Mouse (Mus musculus): ENCODE results near the gene Smpd3.

The Smpd3 gene

DNA sequence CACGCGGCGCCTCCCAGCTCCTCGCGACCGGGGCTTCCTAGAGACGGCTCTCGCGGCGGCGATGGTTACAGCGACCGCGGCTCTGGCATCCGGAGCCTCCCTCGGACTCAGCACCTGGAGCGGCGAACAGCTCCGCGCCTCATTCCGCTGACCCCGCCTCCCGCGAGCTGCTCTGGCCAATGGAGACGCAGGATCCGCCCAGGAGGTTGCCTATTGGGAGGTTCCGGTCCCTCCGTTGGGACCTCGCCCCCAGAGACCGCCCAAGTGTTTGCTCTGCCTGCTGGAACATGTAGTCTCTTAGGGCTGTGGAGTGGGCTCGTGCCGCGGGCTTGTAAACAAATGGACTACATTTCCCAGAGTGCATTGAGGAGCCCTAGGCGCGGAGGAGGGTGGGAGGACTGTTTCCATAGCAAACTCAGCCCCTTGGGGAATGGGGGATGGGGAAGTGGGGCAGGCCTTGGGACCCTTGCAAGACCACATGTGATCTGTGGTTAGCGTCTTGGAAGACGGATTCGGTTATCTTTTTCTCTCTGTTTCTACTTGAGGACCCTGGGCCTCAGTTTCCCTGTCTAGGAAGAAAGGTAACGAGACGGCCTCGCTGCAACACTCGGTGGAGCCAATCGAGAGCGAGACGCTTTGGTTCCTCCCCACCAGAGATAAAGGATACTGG is at the start of gene Smpd3:
TSS of gene Smpd3 (minus strand) at position 137 of the 670 bp plus-strand sequence.
- in situ Hi-C loops (cut with MboI; ENCODE audit: low pct_unique_long_range_greater_than_20kb in 1 of 2, low sequenced_read_pairs in 2 of 2, unreplicated experiment in 1 of 2) = no loop called here

DNA sequence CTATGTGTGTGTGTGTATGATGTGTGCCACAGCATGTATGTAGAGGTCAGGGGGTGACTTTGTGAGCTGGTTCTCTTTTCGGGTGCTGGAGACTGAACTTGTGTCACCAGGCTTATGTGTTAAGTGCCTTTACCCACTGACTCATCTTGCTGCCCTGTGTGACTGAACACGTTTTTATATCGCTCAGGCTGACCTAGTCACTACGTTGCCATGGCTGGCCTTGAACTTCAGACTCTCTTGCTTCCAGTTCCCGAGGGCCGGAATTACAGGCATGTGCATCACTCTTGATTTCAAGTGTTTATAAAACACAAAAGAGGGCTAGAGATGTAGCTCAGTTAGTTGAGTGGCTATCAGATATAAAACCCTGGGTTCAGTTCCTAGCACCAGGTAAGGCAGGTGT is 43.2 kb upstream of the Smpd3 start:
- in situ Hi-C loops (cut with MboI; ENCODE audit: low pct_unique_long_range_greater_than_20kb in 1 of 2, low sequenced_read_pairs in 2 of 2, unreplicated experiment in 1 of 2) = no loop called here

DNA sequence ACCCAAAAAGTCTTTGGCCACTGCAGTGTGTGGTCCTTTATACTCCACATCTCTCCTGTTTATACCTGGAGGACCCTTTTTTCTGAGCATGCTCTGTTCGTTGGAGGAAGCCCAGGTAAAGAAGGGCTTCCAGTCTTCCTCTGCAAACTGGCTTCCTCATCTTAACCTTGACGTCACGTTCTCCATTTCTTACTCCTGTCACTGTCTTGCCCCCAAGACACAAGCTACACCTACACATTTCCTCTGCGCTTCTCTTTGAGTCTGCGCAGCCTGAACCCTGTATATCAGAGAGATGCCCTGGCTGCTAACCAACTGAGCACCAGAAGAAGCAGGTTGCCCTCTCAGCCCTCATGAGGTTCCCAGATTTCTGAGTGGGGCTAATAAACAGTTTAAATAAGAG is 41.6 kb upstream of the Smpd3 start:
- in situ Hi-C loops (cut with MboI; ENCODE audit: low pct_unique_long_range_greater_than_20kb in 1 of 2, low sequenced_read_pairs in 2 of 2, unreplicated experiment in 1 of 2) = no loop called here

DNA sequence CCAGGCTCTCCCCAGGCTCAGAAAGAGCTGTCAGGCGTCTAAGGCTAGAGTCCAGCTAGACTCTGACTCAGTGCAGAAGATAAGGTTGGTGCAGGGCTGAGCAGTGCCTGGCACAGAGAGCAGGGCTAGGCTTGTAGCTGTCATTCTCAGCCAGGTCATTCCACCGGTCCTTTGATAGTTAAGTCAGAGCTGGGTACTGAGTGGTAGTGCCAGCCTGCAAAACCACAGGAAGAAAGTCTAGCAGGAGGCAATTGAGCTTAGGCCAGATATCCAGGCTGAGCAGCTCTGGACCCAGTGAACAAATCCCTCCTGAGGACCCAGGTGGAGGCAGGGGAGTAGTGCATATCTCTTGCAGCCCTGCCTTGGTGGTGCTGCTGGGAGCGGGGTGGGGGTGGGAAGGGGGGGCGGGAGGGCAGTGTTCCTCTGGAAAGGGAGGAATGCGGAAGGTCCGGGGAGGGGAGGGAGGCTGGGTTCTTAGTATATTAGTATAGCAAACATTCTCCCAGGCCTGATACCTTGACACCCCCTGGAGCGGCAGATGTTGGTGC is 40.8 kb upstream of the Smpd3 start:
- in situ Hi-C loops (cut with MboI; ENCODE audit: low pct_unique_long_range_greater_than_20kb in 1 of 2, low sequenced_read_pairs in 2 of 2, unreplicated experiment in 1 of 2) = no loop called here

DNA sequence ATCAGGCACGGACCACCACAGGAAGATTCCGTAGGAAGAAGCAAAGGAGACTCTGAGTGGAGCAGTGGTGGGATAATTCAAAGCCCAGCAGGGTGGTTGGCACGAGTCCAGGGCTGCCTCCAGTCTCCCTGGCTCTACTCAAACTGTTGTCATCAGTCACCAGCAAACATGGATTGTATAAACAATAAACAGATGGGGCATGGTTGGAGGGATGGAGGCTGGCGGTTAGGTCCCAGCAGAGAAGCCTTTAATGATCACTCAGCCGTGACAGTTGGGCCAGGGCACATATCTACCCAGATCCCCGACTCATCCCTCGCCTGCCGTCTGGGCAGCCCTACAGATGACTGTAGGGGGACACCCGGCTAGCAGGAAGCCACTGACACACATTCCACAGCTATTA is 39.1 kb upstream of the Smpd3 start:
- in situ Hi-C loops (cut with MboI; ENCODE audit: low pct_unique_long_range_greater_than_20kb in 1 of 2, low sequenced_read_pairs in 2 of 2, unreplicated experiment in 1 of 2) = no loop called here

DNA sequence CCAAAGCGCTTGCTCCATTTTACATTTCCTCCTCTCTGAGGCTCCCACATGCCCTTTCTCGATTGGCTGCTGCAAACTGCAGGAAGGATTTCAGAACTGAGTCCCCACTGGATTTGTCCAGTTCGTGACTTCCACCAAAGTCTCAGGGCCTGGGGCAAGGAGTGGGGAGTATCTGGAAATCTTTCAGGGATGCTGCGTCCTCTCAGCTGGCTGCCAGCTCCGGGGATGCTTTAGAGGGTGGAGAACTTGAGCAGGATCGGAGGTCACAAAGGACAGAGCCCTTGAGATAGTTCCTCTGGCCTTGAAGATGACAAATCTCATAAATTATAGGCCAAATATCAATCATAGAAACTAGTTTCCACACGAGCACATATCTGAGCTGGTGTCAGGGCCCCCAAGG is 38.2 kb upstream of the Smpd3 start:
- in situ Hi-C loops (cut with MboI; ENCODE audit: low pct_unique_long_range_greater_than_20kb in 1 of 2, low sequenced_read_pairs in 2 of 2, unreplicated experiment in 1 of 2) = no loop called here

DNA sequence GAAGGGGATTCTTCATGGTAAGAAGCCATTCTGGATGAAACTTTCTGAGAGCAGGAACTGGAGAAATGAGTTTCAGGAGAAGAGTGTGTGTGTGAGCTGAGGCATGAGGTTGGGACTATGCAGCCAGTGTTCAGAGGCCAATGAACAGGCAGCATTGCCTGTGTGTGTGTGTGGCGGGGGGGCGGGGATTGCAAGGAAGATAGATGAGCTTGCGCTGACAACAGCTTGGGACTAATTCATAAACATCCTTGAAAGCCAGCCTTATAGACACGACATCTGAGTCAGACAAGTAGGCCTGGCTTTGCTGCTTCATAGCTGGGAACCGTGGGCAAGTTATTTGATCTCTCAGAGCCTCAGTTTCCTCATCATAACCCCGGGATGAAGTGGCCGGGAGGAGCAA is 31.3 kb upstream of the Smpd3 start:
- in situ Hi-C loops (cut with MboI; ENCODE audit: low pct_unique_long_range_greater_than_20kb in 1 of 2, low sequenced_read_pairs in 2 of 2, unreplicated experiment in 1 of 2) = no loop called here

DNA sequence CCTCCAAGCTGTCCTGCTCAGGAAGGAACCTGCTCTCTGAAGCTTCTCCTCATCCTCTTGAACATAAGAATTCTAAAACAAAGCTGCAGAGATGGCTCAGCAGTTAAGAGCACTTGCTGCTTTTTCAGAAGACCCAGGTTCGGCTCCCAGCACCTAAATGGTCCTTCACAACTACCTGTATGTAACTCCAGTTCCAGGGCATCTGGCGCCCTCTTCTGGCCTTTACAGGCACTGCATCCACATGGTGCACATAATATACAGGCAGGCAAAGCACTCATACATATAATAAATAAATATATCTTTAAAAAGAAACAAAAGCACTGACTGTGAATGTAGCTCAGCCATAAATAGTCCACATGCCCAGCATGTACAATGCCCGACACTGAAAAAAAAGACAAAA is 30.7 kb upstream of the Smpd3 start:
- in situ Hi-C loops (cut with MboI; ENCODE audit: low pct_unique_long_range_greater_than_20kb in 1 of 2, low sequenced_read_pairs in 2 of 2, unreplicated experiment in 1 of 2) = no loop called here

DNA sequence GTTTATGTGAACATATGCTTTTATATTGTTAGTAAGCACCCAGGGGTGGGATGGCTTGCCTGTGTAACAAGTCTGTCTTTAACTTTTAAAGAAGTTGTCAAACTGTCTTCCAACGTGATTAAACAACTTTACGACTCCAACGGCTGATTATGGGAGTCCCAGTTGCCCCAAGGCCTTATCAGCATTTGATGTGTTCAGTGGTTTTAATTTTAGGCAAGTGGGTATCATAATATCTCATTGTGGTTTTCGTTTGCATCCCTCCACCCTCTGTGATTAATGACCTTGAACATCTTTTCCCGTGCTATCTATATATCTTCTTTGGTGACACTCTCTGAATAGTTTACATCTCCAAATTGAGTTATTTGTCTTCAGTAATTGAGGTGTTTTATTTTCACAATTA is 27.0 kb upstream of the Smpd3 start:
- in situ Hi-C loops (cut with MboI; ENCODE audit: low pct_unique_long_range_greater_than_20kb in 1 of 2, low sequenced_read_pairs in 2 of 2, unreplicated experiment in 1 of 2) = no loop called here

DNA sequence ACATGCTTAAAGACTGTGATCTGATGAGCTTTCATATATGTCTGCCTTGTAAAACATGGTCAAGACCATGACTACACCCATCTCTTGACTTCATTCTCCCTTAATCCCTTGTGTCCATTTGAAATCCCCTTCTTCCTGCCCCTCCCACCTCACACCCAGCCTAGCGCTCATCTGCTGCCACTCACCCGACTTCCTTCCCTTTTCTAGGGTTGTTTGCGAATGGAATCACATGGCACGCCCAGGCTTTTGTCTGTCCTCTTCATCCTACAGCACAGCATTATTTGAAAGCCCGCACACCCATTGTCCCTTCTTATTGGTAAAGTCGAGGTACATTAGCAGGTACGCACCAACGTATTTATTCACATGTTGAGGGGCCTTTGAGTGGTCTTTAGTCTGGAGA is 26.5 kb upstream of the Smpd3 start:
- in situ Hi-C loops (cut with MboI; ENCODE audit: low pct_unique_long_range_greater_than_20kb in 1 of 2, low sequenced_read_pairs in 2 of 2, unreplicated experiment in 1 of 2) = no loop called here

DNA sequence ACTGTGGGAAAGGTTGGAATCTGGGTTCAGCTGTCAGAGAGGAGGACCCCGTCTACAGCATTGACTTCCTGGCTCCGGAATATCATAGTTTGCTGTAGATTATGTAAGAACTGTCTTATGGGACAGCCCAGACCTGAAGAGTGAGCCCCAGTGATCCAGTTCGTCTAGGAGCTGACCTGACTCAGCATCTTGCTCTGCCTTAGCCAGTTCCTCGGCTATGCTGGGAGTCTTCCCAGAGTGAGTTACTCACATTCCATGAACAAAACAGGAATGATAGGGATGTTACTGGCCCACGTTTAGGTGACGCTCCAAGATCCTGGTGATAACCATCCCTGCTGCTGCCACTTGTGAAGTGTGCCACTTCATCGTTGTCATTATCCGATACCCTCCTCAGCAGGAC is 25.5 kb upstream of the Smpd3 start:
- in situ Hi-C loops (cut with MboI; ENCODE audit: low pct_unique_long_range_greater_than_20kb in 1 of 2, low sequenced_read_pairs in 2 of 2, unreplicated experiment in 1 of 2) = no loop called here

DNA sequence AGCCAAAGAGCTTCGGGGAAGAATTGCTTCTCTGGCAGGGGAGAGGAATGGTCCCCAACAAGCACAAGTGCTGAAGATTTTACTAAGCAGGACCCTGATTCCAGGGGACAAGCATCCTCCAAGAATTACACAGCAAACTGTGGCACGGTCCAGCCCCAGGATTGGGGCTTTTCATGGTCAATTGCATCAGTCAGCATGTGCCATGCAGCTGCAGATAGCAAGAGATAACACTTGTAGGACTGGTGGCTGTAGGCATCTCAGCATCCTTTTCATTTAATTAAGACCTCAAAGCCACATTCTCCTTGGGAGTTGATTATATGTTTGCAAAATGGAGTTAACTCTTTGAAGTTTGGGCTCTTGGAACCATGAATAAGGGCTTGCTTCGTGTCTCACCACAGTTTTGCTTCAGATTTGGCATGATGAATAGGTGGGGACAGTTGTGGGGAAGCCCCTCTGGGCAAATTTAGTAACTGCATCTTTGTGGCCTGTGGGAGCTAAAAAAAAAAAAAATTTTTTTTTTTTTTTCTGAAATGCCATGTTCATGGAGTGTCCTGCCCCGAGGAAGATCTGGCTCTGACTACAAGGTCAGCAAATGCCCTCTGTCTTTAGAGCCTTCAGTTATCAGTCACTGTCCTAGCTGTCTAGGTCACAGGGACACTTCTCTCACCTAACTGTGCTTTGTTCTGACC is 22.0 kb upstream of the Smpd3 start:
- in situ Hi-C loops (cut with MboI; ENCODE audit: low pct_unique_long_range_greater_than_20kb in 1 of 2, low sequenced_read_pairs in 2 of 2, unreplicated experiment in 1 of 2) = no loop called here

DNA sequence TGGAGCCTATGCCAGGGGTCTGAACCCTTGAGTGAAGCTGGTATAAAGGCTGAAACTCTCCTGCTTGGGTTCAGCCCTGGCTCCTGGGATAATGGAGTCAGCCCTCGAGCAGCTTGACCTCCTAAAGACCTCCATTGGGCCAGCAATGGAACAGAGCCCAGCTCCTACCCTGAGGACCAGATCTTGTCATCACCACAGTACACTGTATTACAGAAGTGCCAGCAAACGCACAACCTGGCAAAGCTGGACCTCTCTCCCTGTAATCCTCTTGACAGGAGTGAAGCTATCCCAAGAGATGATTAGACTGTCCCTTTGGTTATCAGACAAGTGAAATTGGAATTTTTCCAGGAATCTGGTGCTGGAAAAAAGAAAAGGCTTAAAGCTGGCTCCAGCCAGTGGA is 13.3 kb upstream of the Smpd3 start:
- in situ Hi-C loops (cut with MboI; ENCODE audit: low pct_unique_long_range_greater_than_20kb in 1 of 2, low sequenced_read_pairs in 2 of 2, unreplicated experiment in 1 of 2) = no loop called here

DNA sequence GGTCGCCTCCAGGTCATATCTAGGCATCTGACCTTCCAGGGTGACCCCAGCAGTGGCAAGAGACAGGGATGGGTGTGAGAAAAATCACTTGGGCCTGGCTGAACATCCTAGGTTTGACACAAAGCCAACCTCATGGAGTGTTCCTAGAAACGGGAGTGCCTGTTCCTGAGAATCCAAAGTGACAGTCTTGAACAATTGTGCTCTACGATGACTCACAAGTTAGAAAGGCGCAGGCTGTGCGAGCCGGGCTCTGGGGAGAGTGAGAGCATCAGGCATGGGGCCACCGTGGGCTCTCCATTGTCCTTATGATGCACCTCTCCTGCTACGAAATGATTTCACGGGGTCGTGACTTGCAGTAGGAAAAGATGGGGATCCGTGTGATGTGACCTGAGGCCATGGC is 11.6 kb upstream of the Smpd3 start:
- in situ Hi-C loops (cut with MboI; ENCODE audit: low pct_unique_long_range_greater_than_20kb in 1 of 2, low sequenced_read_pairs in 2 of 2, unreplicated experiment in 1 of 2) = no loop called here

DNA sequence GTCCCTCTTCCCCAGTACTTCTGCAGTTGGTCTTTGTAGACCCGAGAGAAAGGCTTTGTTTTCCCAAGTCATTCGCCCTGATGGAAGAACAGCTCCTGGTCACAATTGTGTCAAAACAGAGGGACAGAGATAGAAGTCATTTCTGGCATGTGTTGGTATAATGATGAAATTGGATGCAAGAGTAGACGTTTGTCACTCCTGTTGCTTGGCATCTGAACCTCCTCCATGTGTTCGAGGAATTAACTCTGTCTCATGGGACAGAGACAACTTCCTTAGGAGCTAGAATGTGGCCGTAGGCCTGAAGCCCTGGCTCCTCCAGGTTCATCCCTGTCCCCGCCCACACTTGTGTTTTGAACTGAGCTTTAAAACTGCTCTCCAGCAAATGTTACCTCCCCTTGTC is 8.3 kb upstream of the Smpd3 start:
- in situ Hi-C loops (cut with MboI; ENCODE audit: low pct_unique_long_range_greater_than_20kb in 1 of 2, low sequenced_read_pairs in 2 of 2, unreplicated experiment in 1 of 2) = no loop called here

DNA sequence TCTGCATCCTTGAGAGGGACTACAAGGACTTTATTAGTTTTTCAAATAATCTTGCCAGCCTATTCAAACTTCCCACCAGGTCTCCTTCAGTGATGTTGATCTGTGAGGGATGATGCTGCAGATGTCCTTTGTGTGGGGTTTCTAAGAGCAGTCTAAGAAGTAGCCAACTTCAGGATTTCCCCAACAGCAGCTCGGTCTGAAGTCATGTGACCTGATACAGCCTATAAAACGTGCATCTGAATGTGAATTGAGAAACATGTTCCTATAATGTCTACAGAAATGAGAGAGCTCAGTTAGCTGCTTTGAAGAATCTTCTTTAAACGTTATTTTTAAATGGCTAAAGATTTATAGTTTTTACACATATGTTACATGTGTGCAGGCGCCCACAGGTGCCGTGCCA is 5.7 kb upstream of the Smpd3 start:
- in situ Hi-C loops (cut with MboI; ENCODE audit: low pct_unique_long_range_greater_than_20kb in 1 of 2, low sequenced_read_pairs in 2 of 2, unreplicated experiment in 1 of 2) = no loop called here

DNA sequence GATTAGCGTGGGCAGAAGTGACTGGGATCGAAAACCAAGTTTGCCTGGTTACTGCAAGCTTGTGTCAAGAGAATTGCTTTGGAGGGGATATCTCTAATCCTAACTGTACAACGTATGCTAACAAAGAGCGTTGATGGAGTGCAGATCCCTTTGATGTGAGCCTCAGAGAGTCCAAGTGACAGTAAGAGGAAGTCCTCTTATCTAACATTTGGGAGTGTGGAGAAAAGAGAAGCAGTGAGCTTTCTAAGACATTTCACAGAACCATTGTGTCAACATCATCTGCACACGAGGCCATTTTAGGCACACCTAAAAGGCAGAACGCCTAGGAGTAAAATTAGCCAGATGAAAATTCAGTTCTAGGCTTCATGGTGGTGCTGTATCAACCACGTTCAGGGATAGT is 5.0 kb upstream of the Smpd3 start:
- in situ Hi-C loops (cut with MboI; ENCODE audit: low pct_unique_long_range_greater_than_20kb in 1 of 2, low sequenced_read_pairs in 2 of 2, unreplicated experiment in 1 of 2) = no loop called here

DNA sequence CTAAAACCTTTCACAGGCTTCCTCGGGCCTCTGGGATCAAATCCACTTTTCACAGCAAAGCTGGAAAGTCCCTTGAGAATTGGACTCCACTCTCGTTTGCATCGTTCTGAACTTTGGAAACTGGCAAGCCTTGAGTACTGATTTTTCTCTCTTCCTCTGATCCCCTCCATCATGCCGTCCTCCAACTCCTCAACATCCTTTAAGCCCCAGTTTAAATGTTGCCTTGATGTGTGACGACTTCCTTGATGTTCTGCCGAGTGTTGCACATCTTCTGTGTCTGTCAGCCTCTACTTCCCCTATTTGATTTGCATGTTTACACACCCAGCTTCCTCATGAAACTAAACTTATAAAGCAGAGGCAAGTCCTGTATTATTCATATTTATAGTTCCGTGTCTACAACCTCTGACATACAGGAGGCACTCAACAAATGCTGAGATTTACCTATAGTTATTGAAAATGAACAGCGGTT is 987 bp upstream of the Smpd3 start:
- in situ Hi-C loops (cut with MboI; ENCODE audit: low pct_unique_long_range_greater_than_20kb in 1 of 2, low sequenced_read_pairs in 2 of 2, unreplicated experiment in 1 of 2) = no loop called here

DNA sequence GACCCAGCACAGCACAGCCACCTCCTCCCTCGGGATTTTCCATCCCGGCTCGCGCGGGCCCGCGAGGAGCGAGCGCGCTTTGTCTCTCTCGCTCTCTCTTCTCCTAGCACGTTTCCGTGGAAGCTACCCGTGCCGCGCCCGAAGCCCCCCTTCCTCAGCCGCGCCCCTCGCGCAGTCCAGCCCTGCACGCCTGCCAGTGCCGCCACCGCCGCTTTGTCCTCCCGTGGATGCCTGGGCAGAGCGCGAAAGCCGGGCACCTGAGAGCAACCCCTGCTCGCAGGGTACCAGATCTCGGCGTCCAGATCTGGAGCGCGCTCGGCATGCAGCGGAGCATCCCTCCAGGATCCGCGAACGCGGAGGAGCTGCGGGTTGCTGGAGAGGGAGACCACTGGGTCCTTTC is 1.2 kb downstream of the Smpd3 start:
- in situ Hi-C loops (cut with MboI; ENCODE audit: low pct_unique_long_range_greater_than_20kb in 1 of 2, low sequenced_read_pairs in 2 of 2, unreplicated experiment in 1 of 2) = no loop called here

DNA sequence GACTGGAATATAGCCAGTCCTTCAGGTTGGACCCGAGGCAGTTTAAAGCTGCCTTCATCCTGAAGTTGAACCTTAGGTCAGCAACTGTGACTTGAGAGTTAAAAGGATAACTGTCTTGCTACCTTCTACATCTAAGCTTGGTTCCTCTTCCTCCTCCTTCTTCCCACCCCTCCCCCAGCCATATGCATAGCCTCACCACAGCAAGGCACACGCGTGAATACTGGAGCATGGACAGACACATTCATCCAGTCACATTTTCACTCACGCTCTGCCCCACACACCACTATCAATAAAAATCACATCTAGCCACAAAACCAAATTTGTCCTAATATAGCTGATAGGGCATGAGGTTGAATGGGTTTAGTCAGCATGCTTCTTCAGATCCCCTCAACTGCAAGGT is 1.8 kb downstream of the Smpd3 start:
- in situ Hi-C loops (cut with MboI; ENCODE audit: low pct_unique_long_range_greater_than_20kb in 1 of 2, low sequenced_read_pairs in 2 of 2, unreplicated experiment in 1 of 2) = no loop called here
